Mouse (Mus musculus) left cerebral cortex, adult 18-20 months (tissue): ENCODE data around the gene Igf1r. TPM values are rescaled to one million over a fixed set of nuclear protein-coding genes. Genes with fewer than 3 reads are reported as not detected.

Experiments used
- DNase-seq, 2 experiments: peaks; one replicate each; pipeline ENCODE4 v3.0.0; 2021 to 2022; ENCODE audit warnings: low spot score in 2 of 2, mixed read lengths in 1 of 2
- total RNA-seq, 2 experiments: library from RNA; stranded (reverse); gene quantifications; 2 replicates each; pipeline ENCODE4 v1.2.3; 2021

Gene Igf1r
- total RNA-seq, 2 experiments from 2014 or later: 44.8 to 47.0 TPM

GRCm38 (mm10) chr7:68074748-68075147 is 122.1 kb downstream of the Igf1r start:
- no peak for DNase-seq

DNA sequence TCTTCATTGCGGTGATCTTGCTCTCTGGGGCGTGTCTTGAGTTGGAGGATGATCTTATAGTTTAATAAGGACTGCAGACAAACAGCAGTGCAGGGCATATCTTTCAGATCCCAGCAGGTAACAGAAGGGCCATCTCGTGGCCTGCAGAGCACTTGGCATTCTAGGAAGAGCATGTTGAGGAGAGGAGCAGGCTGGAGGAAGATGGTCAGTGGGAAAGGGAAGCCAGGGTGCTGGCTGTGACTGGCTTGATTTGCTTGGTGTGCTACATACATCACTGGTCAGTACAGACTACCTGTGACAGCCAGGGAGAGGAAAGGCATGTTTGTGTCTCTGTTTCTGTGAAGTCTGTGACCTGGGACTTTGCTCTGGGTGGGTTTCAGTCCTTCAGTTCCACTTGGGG is 122.8 kb downstream of the Igf1r start:
- no peak for DNase-seq

GRCm38 (mm10) chr7:68080122-68080845 is 127.7 kb downstream of the Igf1r start:
- DNase-seq: no peak

- DNase-seq: peak; percentile 24 to 31
Measured at GRCm38 (mm10) chr7:68085338-68085737, 132.7 kb downstream of the Igf1r start.

DNA sequence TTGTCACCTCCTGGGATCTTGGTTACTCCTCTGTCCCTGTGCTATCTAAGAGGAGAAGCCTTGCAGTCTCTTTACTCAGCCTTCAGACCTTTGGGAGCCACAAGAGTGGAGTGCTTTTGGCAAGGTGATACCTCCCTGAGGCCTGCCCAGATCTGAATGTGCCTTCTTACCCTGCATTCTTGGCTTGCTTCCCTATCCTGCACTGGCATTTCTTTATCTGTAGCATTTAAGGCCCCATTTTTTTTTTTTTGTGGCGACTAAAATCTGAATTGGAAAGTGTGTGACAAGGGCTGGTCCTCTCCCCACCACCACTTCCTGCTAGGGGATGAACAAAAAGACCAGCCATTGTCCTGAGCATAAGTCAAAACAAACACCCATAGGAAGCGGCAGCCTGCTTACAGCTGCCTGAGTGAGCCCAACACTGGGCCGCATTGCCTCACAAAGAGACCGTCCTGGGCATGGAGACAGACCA is 133.3 kb downstream of the Igf1r start:
- DNase-seq: no peak

DNA sequence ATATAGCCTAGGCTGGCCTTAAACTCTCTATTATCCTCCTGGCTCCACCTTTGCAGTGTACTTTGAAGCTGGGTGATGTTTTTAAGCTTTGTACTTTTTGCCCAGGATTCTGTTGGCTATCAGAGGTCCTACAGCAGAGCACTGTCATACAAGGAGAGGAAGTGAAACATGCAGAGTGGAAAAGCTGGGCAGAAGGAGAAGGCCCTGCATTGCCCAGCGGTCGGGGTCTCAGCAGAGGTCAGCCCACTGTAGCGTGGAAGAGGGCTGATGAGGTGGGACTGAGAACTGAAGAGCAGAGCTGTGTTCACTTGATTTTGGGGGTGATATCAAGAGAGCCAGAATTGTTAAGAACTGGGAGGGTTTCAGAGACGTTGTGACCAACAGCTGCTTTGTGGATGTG is 134.9 kb downstream of the Igf1r start:
- DNase-seq: no peak

DNA sequence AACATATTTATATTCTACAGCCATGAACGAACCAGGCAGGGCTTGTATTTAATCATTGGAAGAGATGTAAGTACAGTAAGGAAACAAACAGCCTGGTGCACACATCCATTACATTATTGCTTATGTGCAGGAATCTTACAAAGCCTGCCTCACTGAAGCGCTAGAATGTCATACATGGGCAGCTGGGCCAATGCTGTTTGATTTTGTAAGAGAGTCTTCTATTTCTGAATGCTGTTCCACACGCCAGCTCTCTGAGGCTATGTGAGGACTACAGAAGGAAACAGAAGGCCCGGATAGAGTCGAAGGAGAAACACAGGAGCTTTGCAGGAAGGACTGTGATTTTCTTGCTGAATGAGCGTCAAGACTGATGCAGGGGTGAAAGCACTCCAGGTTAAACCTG is 136.2 kb downstream of the Igf1r start:
- DNase-seq: peak; percentile 25 to 45

- no peak for DNase-seq
Measured at GRCm38 (mm10) chr7:68089725-68090124, 137.1 kb downstream of the Igf1r start.

DNA sequence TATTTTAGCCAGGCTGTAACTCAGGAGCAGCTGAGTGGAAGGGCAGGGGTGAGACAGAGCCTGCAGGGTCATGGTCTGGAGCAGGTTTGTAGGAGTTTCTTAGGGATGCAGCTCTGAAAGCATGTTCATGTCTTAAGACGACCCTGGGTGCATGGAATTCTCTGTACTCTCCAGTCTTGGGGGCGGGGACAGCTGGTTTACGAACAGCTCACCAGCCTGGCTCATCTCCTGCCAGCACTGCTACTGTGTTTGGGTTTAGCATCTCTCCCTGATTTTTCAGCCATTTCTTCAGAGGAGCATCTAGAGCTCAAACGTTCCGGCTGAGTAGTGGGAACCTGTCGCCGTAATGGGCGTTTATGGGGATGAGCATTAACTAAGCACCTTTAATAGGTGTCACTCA is 137.9 kb downstream of the Igf1r start:
- peak; percentile 36 to 49 for DNase-seq

DNA sequence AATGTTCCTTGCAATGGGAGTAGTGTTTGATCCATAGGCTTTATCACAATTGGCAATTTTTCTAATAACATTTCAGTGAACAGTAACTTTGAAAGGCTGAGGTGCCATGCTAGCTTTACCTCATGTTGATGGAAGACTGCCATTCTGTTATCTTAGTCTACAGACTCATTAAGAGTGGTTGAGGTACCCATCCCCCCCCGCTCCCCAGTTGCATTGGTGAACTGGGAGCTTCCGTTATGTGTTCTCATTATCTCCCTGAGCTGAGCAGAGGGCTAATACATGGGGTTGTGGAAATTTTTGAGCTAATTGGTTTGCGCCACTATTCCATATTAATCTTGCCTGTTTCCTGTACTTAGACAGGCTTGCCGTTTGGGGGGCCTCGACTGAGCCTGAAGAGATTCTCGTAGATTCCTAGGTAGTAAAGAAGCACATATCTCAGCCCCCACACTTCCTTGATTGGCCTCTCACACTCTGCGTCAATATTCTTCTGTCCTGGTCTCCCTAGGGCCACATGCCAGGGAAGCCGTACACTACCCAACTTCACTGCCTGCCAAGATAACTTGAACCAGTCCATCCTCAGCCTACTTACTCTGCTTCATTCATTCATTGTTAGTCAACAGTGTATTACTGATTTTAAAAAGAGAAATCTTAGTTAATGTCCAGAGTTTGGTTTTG is 139.8 kb downstream of the Igf1r start:
- no peak for DNase-seq

GRCm38 (mm10) chr7:68093817-68094216 is 141.2 kb downstream of the Igf1r start:
- no peak for DNase-seq

DNA sequence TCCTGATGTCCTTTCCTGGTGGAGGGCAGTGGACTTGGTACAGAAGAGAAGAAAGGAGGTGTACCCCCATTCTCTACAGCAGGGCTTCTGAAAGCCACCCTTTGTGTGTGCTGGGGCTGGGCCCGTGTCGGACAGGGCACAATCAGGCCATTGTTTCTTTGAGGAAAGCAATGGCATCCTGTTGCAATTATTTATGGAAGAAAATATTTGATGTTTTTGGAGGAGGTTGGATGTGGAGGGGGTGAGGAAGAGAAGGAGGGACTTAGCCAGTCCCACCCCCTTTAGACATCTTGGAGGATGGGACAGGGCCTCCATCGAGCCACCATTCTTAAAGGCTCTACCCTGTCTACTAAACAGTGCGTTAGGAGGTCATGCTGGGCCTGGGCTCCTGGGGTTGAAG is 142.9 kb downstream of the Igf1r start:
- DNase-seq: no peak

DNA sequence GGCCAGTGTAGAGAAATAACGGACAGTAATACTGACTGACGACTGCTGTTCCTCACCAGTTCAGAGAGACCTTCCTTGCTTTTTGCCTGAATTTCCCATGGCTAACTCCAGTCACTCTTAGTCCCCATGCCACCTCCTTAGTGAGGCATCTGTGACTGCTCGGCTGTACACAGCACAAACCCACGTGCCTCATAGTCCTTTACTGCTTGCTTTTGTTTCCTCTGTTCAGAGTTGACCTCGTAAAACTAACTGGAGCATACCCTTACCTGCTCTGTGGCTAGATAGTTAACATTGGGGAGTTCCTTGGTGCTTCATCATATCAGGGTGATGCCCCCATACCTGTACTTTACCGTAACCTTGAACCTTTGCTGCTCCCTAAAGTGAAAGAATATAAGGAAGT is 143.8 kb downstream of the Igf1r start:
- no peak for DNase-seq

DNA sequence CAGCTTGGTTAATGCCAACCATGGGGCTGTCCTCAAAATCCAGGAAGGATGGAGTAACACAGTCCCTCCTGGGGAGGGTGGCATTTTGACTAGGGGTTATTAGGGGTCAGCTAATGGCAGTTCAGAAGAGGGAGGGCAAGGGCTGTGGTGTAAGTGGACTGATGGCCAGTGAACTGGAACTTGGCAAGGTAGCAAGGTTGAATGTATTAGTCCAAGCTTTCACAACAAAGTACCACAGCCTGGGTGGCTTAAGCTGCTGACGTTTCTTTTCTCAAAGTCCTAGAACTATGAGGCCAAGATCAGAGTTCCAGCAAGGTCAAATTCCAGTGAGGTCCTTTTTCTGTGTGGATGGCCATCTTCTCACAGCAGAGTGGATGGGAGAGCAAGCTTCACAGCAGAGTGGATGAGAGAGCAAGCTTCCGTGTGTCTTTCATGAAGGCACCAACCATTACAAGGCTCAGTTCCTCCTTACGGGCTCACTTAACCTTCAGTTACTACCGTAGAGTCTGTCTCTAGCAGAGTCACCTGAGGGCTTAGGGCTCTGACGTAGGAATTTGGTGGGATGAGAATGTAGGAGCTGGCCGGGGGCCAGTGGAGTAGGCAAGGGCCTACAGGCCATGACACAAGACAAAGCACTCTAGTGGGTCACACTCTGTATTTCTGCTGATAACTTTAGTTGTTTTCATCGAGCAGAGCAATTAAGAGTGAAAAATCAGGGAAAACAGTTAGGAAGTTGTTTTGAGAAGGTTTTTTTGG is 144.6 kb downstream of the Igf1r start:
- no peak for DNase-seq

DNA sequence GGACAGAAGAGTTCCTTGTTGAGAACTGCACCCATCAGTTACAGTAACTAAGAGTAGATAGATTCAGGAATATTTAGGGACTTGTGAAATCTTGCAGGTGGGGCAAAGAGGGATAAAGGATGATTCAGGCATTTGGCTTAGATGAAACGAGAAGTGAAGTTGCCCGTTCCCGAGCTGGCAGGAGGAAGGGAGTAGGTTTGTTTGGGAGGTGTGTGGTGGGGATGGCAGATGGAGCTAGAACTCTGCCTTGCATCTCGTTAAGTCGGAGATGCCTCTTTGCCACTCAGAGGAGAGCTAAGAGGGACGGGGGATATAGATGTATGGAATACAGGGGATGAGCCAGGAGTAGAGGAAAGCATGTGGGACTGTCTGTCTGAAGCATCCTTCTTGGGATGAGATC is 145.5 kb downstream of the Igf1r start:
- peak; percentile 59 to 64 for DNase-seq

DNA sequence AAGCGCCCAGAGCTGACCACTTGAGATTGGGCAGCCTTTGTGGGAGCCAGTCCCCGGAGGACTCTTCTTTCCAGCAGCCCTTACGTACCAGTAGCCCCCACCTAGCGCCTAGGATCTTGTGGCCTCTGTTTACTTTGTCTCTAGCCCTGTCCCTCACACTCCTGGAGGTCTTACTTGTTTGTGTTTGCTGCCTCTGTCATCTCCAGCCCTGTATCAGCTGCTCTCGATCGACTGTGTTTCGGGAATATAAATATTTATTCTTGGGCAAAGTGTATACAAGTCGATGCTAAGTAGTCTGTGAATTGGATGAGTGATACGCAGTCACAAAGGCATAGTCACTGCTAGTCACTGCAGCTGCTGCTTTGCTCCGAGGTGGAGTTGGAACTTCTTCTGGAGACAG is 147.8 kb downstream of the Igf1r start:
- DNase-seq: no peak

GRCm38 (mm10) chr7:68102456-68103177 is 150.0 kb downstream of the Igf1r start:
- DNase-seq: no peak

GRCm38 (mm10) chr7:68103178-68103530 is 150.5 kb downstream of the Igf1r start:
- DNase-seq: no peak

DNA sequence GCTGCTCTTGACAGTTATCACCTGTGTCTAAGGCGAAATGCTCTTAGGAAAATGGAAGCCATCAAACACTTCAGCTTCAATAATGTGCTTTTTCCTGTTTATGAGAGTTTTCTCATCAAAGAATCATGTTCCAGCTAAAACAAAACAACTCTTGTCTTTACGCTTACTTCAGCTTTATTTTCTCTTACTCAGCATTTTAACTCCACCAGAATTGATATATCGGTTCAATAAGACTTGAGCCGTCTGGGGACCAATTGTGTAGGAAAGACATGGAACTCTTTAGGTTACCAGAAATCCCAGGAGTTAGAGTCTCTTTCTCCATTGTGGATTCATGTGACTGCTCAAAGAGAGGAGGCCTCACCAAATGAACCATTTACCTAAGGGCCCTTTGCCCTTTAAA is 158.9 kb downstream of the Igf1r start:
- DNase-seq: no peak

DNA sequence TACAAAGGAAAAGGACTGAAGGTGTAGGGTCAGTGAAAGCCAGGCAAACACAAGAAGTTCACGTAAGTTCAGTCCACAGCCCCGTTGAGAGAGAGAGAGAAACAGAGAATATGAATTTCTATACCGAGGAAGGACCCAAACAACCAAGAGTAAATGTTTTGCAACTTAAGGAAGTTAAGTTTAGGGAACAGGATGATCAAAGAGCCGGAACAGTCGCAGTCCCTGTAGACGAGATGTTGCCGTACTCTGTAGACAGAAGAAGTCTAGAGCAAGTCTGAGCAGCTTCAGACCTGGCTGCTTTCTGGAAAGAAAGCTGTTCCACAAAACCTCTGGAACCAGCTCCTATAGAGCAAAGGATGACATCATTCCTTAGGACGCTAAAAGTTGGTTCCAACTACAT is 160.0 kb downstream of the Igf1r start:
- DNase-seq: no peak

DNA sequence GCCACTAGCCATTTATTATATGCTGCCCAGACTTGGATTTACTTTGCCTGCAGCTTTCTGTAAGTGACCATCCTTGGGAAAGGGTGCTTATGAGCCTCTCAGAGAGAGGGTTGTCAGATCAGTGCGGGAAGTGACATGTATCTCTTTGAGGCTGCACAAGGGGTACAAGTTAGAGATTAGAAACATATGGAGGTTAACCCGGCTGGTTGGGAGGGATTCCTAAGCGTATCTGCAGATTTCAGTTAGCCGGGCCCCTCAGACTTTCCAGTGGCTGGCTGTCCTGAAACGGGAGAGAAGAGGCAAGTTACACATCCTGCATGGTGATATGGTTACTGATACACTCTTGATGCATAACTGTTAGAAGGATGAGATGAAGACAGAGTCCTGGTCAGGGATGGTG is 161.7 kb downstream of the Igf1r start:
- no peak for DNase-seq
